Mouse (Mus musculus) neutrophil, adult 59 days (primary cell): ENCODE results near the gene Ankrd53. TPM values are rescaled to one million over a fixed set of nuclear protein-coding genes. Genes with fewer than 3 reads are reported as not detected.

ENCODE experiments used
- total RNA-seq, 2 experiments: library from RNA; stranded (reverse); gene quantifications; 1 replicate in 1 of 2; 2 replicates in 1 of 2; pipeline ENCODE4 v1.2.4; 2023

Ankrd53 gene
- not detected for total RNA-seq

GRCm38 (mm10) chr6:83762344-83762743 is at the start of gene Ankrd53:
Ankrd53 (plus strand) TSS chr6:83762644.

DNA sequence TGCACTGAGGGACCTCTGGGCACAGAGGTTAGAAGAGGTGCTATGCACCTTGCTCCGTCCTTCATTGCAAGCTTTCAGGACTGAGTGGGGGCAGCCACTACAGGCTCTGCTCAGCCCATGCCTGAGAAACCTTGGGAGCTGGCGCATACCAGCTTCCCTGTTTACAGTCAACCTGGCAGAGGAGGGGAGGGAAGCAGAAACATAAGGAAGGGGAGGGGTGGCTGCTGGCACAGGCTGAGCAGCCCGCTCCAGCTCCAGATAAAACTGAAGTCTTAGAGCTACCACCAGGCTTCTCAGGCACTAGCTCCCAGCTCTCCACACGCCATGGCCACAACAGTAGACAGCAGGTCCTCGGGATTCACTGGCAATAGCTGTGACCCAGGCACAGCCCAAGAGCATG is 19.7 kb upstream of the Ankrd53 start, which contains the start of gene Atp6v1b1:
Gene Atp6v1b1 (plus strand): TSS at position 230 of the 400 bp plus-strand sequence.

DNA sequence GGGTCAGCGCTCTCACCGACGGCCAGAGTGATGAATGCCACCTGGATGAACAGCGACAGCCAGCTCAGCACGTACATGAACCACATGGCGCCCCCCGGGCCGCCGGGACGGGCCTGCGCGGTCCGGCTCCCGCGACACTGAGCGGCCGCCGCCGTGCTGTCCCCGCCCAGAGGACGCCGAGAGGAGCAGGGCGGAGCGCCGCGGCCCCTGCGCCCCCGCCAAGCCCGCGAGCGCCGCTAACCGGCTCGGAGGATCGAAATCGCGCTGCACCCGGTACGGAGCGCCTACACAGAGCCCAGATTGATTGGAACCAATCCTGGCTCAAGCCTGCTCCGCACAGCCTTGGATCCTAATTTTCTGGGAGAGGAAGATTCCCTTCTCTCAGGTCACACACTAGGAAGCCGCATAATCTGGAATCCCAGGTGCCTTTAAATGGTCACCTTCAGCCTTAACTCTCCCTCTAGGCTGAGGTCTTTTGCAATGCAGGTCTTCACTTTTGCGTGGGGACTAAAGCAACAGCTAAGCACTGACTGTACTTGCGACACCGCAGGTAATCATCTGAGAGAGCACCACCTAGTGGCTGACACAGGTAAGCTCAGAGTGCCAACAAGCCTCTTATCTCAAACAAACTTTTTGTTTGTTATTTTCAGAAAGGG is 13.3 kb downstream of the Ankrd53 start, which contains the start of gene Tex261:
Gene Tex261 (minus strand): TSS at position 176 of the 656 bp plus-strand sequence.

GRCm38 (mm10) chr6:83794760-83795296 is 32.4 kb downstream of the Ankrd53 start, which contains the start of gene Nagk:
Nagk (plus strand) TSS chr6:83794982.

Other genes starting within 250 kb of the Ankrd53 start
- not detected for gene Actg2, start 226.4 kb upstream of the Ankrd53 start, total RNA-seq
- gene Stambp, start 189.9 kb upstream of the Ankrd53 start, total RNA-seq = 10 to 100 TPM; 20.1 to 23.1 TPM
- gene Clec4f, start 106.5 kb upstream of the Ankrd53 start, total RNA-seq = not detected
- gene Cd207, start 84.8 kb upstream of the Ankrd53 start, total RNA-seq = not detected
- gene Vax2, start 51.4 kb upstream of the Ankrd53 start, total RNA-seq = not detected
- gene Atp6v1b1, start 19.7 kb upstream of the Ankrd53 start, total RNA-seq = not detected
- gene Tex261, start 13.2 kb downstream of the Ankrd53 start, total RNA-seq = 10 to 100 TPM; 34.4 to 55.5 TPM
- 10 to 100 TPM; 16.5 to 20.9 TPM for gene Nagk, start 32.3 kb downstream of the Ankrd53 start, total RNA-seq
- gene Paip2b, start 69.1 kb downstream of the Ankrd53 start, total RNA-seq = 1 to 10 TPM; 5.2 to 5.4 TPM
- gene Zfp638, start 104.5 kb downstream of the Ankrd53 start, total RNA-seq = 10 to 100 TPM; 84.6 to 88.7 TPM
- under 1 TPM in 1 of 2 experiments, not detected in 1; 0.76 TPM for gene Dysf, start 245.9 kb downstream of the Ankrd53 start, total RNA-seq